Mouse (Mus musculus) cerebellum, adult 11-12 months (tissue): ENCODE measurements around the gene Irf2bp1.

Experiments used
- DNase-seq: peaks from one replicate; pipeline ENCODE4 v3.0.0; 2022

Gene Irf2bp1

DNA sequence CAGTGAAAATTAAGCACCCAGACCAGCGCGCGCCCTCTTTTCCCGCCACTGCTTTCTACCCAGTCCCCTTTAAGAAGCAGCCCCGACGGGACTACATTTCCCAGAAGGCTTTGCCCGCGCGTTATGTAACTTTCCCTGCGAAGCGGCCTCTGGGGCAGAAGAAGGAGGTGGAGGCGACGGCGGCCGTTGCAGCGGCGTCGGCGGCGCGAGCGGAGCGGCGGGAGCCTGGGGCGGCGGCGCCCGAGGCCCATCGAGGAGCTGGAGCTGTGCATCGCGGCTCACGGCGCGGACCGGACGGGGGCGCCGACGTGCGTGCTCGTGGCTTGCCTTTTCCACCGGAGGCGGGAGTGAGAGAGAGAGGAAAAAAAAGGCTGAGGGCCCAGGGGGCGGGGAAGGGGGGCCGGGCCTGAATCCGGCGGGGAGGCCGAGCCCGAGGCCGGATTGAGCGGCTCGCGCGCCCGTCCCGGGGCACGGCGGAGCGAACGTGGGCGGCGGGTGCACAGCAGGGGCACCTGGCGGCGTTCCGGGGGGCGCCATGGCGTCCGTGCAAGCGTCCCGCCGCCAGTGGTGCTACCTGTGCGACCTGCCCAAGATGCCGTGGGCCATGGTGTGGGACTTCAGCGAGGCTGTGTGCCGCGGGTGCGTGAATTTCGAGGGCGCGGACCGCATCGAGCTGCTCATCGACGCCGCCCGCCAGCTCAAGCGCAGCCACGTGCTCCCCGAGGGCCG is at the start of gene Irf2bp1:
Gene Irf2bp1, plus strand, starts transcription at position 143 of the 729 bp plus-strand sequence.
- DNase-seq = peak; percentile 96

DNA sequence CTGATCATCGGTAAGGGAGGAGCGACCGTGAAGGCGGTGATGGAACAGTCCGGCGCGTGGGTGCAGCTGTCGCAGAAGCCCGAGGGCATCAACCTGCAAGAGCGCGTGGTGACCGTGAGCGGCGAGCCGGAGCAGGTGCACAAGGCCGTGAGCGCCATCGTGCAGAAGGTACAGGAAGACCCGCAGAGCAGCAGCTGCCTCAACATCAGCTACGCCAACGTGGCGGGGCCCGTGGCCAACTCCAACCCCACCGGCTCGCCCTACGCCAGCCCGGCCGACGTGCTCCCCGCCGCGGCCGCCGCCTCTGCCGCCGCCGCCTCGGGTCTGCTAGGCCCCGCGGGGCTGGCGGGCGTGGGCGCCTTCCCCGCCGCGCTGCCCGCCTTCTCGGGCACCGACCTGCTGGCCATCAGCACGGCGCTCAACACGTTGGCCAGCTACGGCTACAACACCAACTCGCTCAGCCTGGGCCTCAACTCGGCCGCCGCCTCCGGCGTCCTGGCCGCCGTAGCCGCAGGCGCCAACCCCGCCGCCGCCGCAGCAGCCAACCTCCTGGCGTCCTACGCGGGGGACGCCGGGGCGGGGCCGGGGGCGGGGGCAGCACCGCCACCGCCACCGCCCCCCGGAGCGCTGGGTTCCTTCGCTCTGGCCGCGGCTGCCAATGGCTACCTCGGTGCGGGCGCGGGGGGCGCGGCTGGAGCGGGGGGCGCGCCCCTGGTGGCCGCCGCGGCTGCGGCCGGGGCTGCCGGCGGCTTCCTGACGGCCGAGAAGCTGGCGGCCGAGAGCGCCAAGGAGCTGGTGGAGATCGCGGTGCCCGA is 46.1 kb upstream of the Irf2bp1 start:
- DNase-seq = peak; percentile 78

DNA sequence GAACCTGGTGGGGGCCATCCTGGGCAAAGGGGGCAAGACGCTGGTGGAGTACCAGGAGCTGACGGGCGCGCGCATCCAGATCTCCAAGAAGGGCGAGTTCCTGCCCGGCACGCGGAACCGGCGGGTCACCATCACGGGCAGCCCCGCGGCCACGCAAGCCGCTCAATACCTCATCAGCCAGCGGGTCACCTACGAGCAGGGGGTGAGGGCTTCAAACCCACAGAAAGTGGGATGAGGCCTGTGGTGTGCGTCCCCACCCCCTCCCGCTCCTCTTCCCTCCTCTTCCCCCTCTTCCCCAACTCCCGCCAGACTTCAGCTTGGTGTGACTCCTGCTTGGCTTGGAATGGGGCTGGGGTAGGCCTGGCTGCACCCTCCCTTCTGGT is 45.5 kb upstream of the Irf2bp1 start:
- DNase-seq = peak; percentile 73

DNA sequence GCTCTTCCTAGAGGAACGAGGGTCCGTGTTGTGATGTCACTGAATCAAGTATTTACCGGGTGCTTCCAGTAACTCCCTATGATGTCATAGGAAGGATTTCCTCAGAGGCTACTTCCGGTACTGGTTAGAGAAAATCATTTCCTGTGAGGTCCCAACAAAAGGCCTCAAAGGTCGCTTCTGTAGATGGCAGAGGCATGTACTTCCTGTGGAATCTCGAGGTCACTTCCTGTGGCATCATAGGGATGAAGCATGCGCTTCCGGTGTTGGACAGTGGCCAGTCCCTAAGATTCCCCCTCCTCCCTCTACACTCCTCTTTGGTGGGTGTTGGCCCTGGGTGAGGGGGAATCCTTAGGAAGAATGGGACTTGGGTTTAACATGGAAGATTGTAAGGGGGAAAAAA is 44.4 kb upstream of the Irf2bp1 start:
- DNase-seq = peak; percentile 38

GRCm38 (mm10) chr7:18962171-18962792 is 41.6 kb upstream of the Irf2bp1 start:
- no peak for DNase-seq

- DNase-seq = no peak
Observed at GRCm38 (mm10) chr7:18962795-18963194, 41.0 kb upstream of the Irf2bp1 start.

GRCm38 (mm10) chr7:18963294-18963843 is 40.5 kb upstream of the Irf2bp1 start:
- peak; percentile 27 for DNase-seq

GRCm38 (mm10) chr7:18965312-18965711 is 38.5 kb upstream of the Irf2bp1 start:
- no peak for DNase-seq

DNA sequence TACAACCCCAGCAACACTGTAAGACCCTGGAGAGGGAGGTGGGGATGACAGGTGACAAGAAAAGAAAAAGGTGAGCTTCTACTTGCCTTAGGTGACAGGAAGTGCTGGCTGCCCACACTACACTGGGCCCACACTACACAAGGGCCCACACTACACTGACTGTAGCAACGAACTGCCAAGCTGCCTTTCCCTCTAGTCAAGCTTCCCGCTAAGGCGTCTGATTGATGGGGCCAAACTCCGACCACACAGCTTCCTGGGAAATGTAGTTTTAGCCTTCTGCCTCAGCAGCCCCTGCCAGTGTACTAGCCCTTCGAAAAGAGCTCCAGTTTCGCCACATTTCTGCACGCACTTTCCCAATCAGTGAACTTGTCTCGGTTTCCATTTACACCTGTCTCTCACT is 36.2 kb upstream of the Irf2bp1 start:
- DNase-seq = no peak

DNA sequence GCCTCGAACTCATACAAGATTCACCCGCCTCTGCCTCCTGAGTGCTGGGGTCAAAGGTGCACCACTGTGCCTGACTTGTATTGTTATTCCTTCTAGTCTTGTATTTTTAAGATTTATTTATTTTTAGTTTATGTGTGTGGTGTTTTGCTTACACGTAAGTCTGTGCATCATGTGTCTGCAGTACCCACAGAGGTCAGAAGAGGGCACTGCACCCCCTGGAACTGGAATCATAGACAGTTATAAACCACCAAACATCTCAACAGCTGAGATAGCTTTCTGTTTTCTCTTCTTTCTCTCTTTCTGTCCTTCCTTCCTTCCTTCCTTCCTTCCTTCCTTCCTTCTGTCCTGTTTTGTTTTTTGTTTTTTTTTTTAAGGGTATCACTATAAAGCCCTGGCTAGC is 32.9 kb upstream of the Irf2bp1 start:
- DNase-seq = no peak

DNA sequence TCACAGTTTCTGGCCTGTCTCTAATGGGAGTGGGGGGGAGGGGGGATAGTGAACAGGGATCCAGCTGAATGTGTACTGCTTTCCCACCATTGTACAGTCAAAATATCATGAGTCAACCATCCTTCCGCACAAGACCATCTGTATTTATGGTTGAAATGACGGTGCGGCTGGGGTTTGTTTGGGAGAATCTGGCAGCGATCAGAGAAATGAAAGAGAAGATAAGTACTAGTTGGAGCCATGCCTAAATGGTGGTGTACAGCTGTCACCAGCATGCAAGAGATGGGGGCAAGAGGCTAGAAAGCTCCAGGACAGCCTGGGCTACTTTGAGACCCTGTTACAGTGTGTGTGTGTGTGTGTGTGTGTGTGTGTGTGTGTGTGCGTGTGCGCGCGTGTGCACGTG is 25.5 kb upstream of the Irf2bp1 start:
- no peak for DNase-seq

- no peak for DNase-seq
Observed at GRCm38 (mm10) chr7:18986503-18986902, 17.3 kb upstream of the Irf2bp1 start.

- DNase-seq = no peak
Observed at GRCm38 (mm10) chr7:18987100-18987499, 16.7 kb upstream of the Irf2bp1 start, which contains the start of gene Nanos2. Gene Nanos2, plus strand, starts transcription at chr7:18987400.

GRCm38 (mm10) chr7:18987747-18988146 is 16.1 kb upstream of the Irf2bp1 start:
- peak; percentile 53 for DNase-seq

DNA sequence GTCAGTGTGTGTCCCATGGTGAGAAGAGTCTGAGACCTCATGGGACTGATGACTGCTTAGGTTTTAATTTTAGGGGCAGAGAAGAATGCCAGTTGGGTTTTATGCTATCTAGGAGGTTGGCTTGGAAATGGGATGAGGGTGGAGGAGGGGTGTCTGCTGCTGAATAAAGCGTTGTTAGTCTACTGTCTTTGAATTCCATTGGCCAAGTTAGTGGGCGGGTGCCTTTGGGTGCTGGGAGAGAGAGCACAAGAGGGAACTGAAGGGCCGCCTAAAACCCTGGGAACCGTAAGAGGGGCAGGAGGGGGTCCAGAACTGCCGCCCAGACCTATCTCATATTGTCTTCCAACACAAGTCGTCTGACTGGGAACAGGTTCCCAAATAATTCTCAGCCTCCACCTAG is 15.1 kb upstream of the Irf2bp1 start:
- peak; percentile 62 for DNase-seq

DNA sequence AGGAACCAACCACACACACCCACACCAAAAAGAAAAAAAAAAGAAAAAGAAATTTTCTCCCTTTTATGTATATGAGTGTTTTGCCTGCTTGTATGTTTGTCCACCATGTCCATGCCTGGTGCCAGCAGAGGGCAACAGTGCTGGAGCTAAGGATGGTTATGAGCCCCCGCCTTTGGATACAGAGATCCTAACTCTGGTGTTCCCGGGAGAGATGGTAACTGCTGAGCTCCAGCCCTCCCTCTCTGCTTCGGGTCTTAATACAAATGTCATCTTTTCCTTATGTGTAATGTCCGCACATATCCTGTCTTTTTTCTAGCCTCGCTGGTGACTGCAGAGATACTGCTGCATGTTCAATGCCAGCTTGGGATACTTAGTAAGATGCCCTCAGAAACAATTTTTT is 13.8 kb upstream of the Irf2bp1 start:
- peak; percentile 76 for DNase-seq

- DNase-seq = peak; percentile 100
Observed at GRCm38 (mm10) chr7:18990601-18991295, 13.1 kb upstream of the Irf2bp1 start, which contains the start of gene Mypop. Gene Mypop, plus strand, starts transcription at chr7:18991245.

- peak; percentile 83 for DNase-seq
Observed at GRCm38 (mm10) chr7:18991660-18992293, 12.1 kb upstream of the Irf2bp1 start.

GRCm38 (mm10) chr7:18992294-18992675 is 11.6 kb upstream of the Irf2bp1 start:
- DNase-seq = peak; percentile 64

DNA sequence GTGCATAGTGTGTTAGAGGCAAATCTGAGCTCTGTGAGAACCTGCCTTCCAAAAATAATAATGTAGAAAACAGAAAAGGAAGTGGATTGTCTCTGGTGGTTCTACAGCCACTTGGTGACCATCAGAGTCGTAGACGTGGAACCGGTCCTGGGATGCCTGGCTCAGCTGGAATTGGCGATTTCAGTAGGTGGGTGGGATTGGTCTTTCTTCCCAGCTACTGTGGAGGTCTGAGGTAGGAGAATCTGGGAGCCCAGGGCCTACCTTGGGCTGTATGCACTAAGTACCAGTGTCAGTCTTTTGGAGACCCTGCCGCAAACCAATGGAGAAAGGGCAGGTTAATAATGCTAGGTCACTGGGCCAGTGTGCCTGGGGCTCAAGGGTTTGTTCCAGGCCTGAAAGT is 10.8 kb upstream of the Irf2bp1 start:
- peak; percentile 27 for DNase-seq

DNA sequence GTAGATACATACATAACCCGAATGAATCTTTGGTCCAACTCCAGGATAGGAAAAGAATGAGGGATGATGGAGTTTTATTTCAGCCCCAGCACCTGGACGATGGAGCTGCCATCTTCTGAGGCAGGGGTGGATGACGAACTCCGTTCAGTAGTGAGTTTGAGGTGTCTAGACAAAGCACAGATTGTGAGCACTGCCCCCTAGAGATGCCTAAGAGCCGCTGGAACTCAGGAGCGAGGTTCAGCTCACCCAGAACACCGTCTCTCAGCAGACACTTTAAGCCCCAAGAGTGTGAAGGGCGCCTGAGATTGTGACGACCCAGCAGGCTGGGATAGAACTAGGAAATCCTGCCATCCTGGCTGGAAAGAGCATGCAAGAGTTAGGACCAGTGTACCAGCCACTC is 5.0 kb upstream of the Irf2bp1 start:
- DNase-seq = peak; percentile 29

DNA sequence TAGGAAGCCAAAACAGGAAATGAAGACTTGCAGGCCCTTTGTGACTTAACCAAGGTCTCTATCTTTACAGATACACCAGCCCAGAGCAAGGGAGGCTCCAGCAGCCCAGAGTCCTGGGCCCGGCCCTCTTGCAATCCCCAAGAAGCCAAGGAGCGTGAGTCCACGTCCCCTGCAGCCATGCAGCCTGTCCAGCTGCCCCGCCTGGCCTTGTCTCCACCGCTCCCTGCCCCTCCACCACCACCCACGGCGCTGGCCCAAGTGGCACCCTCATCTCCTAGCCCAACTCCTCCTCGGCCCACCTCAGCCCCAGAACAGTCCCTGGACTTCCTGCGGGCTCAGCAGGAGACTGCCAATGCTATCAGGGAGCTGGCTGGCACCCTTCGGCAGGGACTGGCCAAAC is 3.4 kb upstream of the Irf2bp1 start:
- DNase-seq = peak; percentile 62
